Mouse (Mus musculus) heart, embryonic 13.5 days (tissue): ENCODE data around the gene Lyve1. TPM values are rescaled to one million over a fixed set of nuclear protein-coding genes. Genes with fewer than 3 reads are reported as not detected.

Experiments used
- ATAC-seq: fragments of 200-750 bp; cut with Nextera tagmentation; 2 replicates; pipeline ENCODE4 v1.8.0; 2017; ENCODE audit warnings: moderate TSS enrichment; ENCODE audit not compliant: insufficient number of reproducible peaks, low FRiP score, low TSS enrichment; ENCODE audit errors: extremely low read depth
- H3K27ac ChIP-seq: fragments of 300-500 bp; sonication (generic); replicated peaks from 2 replicates; pipeline ENCODE4 v1.5.1; 2015; ENCODE audit warnings: moderate library complexity, mild to moderate bottlenecking, inconsistent platforms
- H3K27me3 ChIP-seq: fragments of 300-500 bp; sonication (generic); replicated peaks from 2 replicates; pipeline ENCODE4 v1.6.1; 2015; ENCODE audit warnings: mild to moderate bottlenecking, inconsistent platforms
- H3K36me3 ChIP-seq: fragments of 300-500 bp; sonication (generic); 2 replicates; pipeline ENCODE4 v1.6.1; 2015; ENCODE audit warnings: mild to moderate bottlenecking, inconsistent platforms
- H3K4me1 ChIP-seq: fragments of 300-500 bp; sonication (generic); 2 replicates; pipeline ENCODE4 v1.6.1; 2015; ENCODE audit warnings: inconsistent platforms
- H3K4me2 ChIP-seq: fragments of 300-500 bp; sonication (generic); 2 replicates; pipeline ENCODE4 v1.6.1; 2015; ENCODE audit warnings: inconsistent platforms, mild to moderate bottlenecking, moderate library complexity
- H3K4me3 ChIP-seq: fragments of 300-500 bp; sonication (generic); 2 replicates; pipeline ENCODE4 v1.5.1; 2015; ENCODE audit warnings: moderate library complexity, mild to moderate bottlenecking, inconsistent platforms
- H3K9ac ChIP-seq: fragments of 300-500 bp; sonication (generic); 2 replicates; pipeline ENCODE4 v1.6.1; 2015; ENCODE audit warnings: inconsistent platforms, mild to moderate bottlenecking, moderate library complexity
- H3K9me3 ChIP-seq: fragments of 300-500 bp; sonication (generic); 2 replicates; pipeline ENCODE4 v1.6.1; 2016; ENCODE audit warnings: inconsistent platforms
- WGBS: fragments of 180-500 bp; shearing (Covaris S2); methylation state at CpG from one replicate; pipeline ENCODE4 v1.1.7; 2015; ENCODE audit warnings: mixed read lengths; 5-methylcytosine and 5-hydroxymethylcytosine counted together
- polyA plus RNA-seq: library from polyadenylated mRNA; unstranded; fragments of >200 nt; fragmentation: Nextera tagmentation; extraction: Ambion mirVana; gene quantifications from 2 replicates; pipeline ENCODE4 v1.2.1, GENCODE M21; 2015

Gene Lyve1
- polyA plus RNA-seq, 1 experiment from 2014 or later, result 6.2 TPM

- 75% methylated on average over 4 of the region's 4 CpGs for WGBS
- H3K27ac ChIP-seq, result peak overlapping the region; percentile 63
These were observed 15.0 kb upstream of the Lyve1 start for GRCm38 (mm10) chr7:110878028-110878427.

GRCm38 (mm10) chr7:110876965-110877364 lies 13.9 kb upstream of the Lyve1 start:
- Histone ChIP-seq H3K4me3 (no peak overlapping the region), H3K4me1 (peaks cover 34% of the 10 kb centered on the region), H3K27ac (peak overlapping the region; percentile 63), H3K27me3 (no peaks in the 10 kb centered on the region), H3K4me2 (no peak overlapping the region), H3K36me3 (peaks cover 19% of the 10 kb centered on the region; the same call in 1 of the 2 replicates), H3K9ac (no peak overlapping the region), H3K9me3 (no peaks in the 10 kb centered on the region)
- no peak for ATAC-seq
- WGBS, result 50% methylated on average over 4 of the region's 4 CpGs

More at GRCm38 (mm10) chr7:110878028-110878427, 15.0 kb upstream of the Lyve1 start:
- no peak for ATAC-seq
- Histone ChIP-seq H3K4me3 (no peak overlapping the region), H3K9me3 (no peaks in the 10 kb centered on the region), H3K36me3 (peaks cover 24% of the 10 kb centered on the region), H3K4me1 (peaks cover 34% of the 10 kb centered on the region), H3K27me3 (no peaks in the 10 kb centered on the region), H3K4me2 (no peak overlapping the region), H3K9ac (no peak overlapping the region)

GRCm38 (mm10) chr7:110868807-110869206 lies 5.8 kb upstream of the Lyve1 start:
- WGBS, result 75% methylated on average over 5 of the region's 5 CpGs

GRCm38 (mm10) chr7:110867116-110867515 lies 4.1 kb upstream of the Lyve1 start:
- WGBS, result 77% methylated on average over 6 of the region's 6 CpGs
- H3K4me2 ChIP-seq, result no peak overlapping the region
- no peak overlapping the region for H3K9ac ChIP-seq
- ATAC-seq, result no peak
- H3K27me3 ChIP-seq, result no peaks in the 10 kb centered on the region
- H3K4me1 ChIP-seq, result peaks cover 10% of the 10 kb centered on the region
- H3K36me3 ChIP-seq, result no peaks in the 10 kb centered on the region
- H3K9me3 ChIP-seq, result no peaks in the 10 kb centered on the region
- no peak overlapping the region for H3K27ac ChIP-seq
- no peak overlapping the region for H3K4me3 ChIP-seq

More at GRCm38 (mm10) chr7:110868807-110869206, 5.8 kb upstream of the Lyve1 start:
- no peak for ATAC-seq
- H3K4me1 ChIP-seq, result peaks cover 10% of the 10 kb centered on the region
- no peaks in the 10 kb centered on the region for H3K27me3 ChIP-seq
- H3K36me3 ChIP-seq, result no peaks in the 10 kb centered on the region
- H3K4me3 ChIP-seq, result no peak overlapping the region
- no peak overlapping the region for H3K9ac ChIP-seq
- no peak overlapping the region for H3K27ac ChIP-seq
- H3K4me2 ChIP-seq, result no peak overlapping the region
- no peaks in the 10 kb centered on the region for H3K9me3 ChIP-seq

DNA sequence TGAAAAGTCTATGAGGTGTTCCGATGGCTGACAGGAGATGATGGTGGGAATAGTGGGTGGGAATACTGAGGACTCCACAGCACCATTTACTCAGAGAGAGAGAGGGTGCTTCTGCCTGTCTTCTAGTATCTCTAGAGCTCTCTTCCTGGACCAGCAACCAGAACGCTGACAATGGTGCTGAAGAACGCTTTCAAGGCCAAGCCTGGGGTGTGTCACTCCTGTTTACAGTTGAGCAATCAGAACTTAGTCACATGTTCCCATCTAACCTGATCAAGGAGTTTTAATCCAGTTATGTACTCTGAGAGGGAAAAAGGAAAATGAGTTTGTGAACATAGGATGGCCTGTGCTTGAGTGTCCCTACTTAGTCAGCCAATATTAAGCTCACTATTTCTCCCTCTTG lies 3.0 kb upstream of the Lyve1 start:
- no peaks in the 10 kb centered on the region for H3K9me3 ChIP-seq
- H3K9ac ChIP-seq, result no peak overlapping the region
- peaks cover 10% of the 10 kb centered on the region for H3K4me1 ChIP-seq
- no peak overlapping the region for H3K27ac ChIP-seq
- H3K4me2 ChIP-seq, result no peak overlapping the region
- WGBS, result 74% methylated on average over 3 of the region's 3 CpGs
- no peak for ATAC-seq
- H3K4me3 ChIP-seq, result no peak overlapping the region
- H3K36me3 ChIP-seq, result no peaks in the 10 kb centered on the region
- H3K27me3 ChIP-seq, result no peaks in the 10 kb centered on the region

GRCm38 (mm10) chr7:110865570-110865969 lies 2.5 kb upstream of the Lyve1 start:
- ATAC-seq, result no peak

DNA sequence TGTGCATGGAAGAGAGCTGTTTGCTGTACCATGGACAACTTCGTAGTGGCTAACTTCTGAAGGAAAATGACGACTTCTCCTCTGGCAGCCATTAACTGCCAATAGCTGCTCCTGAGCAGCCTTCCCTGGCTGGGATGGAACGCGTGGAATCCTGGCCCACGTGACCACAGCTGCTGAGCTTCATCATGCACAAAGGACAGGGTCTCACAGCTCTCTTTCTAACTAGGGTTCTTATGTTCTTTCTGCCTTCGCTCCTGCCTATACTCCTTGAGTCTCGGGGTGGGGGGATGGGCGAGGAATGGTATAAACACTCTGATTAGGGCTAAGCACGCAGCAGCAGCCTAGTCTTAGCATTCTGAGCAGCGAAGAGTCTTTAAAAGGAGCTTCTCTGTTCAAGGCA lies 2.0 kb upstream of the Lyve1 start:
- Histone ChIP-seq H3K4me3 (no peak overlapping the region), H3K9ac (no peak overlapping the region), H3K4me1 (peaks cover 15% of the 10 kb centered on the region), H3K27me3 (no peaks in the 10 kb centered on the region), H3K36me3 (no peaks in the 10 kb centered on the region), H3K27ac (no peak overlapping the region), H3K9me3 (no peaks in the 10 kb centered on the region), H3K4me2 (peak overlapping the region; percentile 29)
- WGBS, result 24% methylated on average over 10 of the region's 10 CpGs
- no peak for ATAC-seq

More at GRCm38 (mm10) chr7:110865570-110865969, 2.5 kb upstream of the Lyve1 start:
- no peaks in the 10 kb centered on the region for H3K36me3 ChIP-seq
- no peak overlapping the region for H3K9ac ChIP-seq
- no peaks in the 10 kb centered on the region for H3K9me3 ChIP-seq
- H3K27me3 ChIP-seq, result no peaks in the 10 kb centered on the region
- H3K4me3 ChIP-seq, result no peak overlapping the region
- H3K4me1 ChIP-seq, result peaks cover 10% of the 10 kb centered on the region
- no peak overlapping the region for H3K4me2 ChIP-seq
- WGBS, result 64% methylated on average over 6 of the region's 6 CpGs
- H3K27ac ChIP-seq, result no peak overlapping the region

GRCm38 (mm10) chr7:110860129-110860528 lies 2.9 kb downstream of the Lyve1 start:
- ATAC-seq, result no peak
- 0 out of 2 replicates have a peak overlapping the region, but pooled peaks have one; percentile 7 for H3K4me2 ChIP-seq

GRCm38 (mm10) chr7:110855604-110856003 lies 7.4 kb downstream of the Lyve1 start:
- no peaks in the 10 kb centered on the region for H3K27me3 ChIP-seq
- H3K4me1 ChIP-seq, result peaks cover 30% of the 10 kb centered on the region
- no peak overlapping the region for H3K9ac ChIP-seq
- no peaks in the 10 kb centered on the region for H3K9me3 ChIP-seq
- H3K4me2 ChIP-seq, result no peak overlapping the region
- no peak overlapping the region for H3K27ac ChIP-seq
- ATAC-seq, result no peak
- 61% methylated on average over 1 of the region's 1 CpGs for WGBS
- no peaks in the 10 kb centered on the region for H3K36me3 ChIP-seq
- no peak overlapping the region for H3K4me3 ChIP-seq

More at GRCm38 (mm10) chr7:110860129-110860528, 2.9 kb downstream of the Lyve1 start:
- Histone ChIP-seq H3K27me3 (no peaks in the 10 kb centered on the region), H3K4me3 (no peak overlapping the region), H3K36me3 (no peaks in the 10 kb centered on the region), H3K9me3 (no peaks in the 10 kb centered on the region), H3K9ac (no peak overlapping the region), H3K27ac (peak overlapping the region; percentile 57), H3K4me1 (peaks cover 17% of the 10 kb centered on the region)
- 18% methylated on average over 5 of the region's 5 CpGs for WGBS

- no peaks in the 10 kb centered on the region for H3K9me3 ChIP-seq
- no peak overlapping the region for H3K27ac ChIP-seq
- H3K4me1 ChIP-seq, result peaks cover 25% of the 10 kb centered on the region
- H3K4me3 ChIP-seq, result no peak overlapping the region
- WGBS, result 72% methylated on average over 8 of the region's 8 CpGs
- no peak for ATAC-seq
- no peaks in the 10 kb centered on the region for H3K36me3 ChIP-seq
- H3K9ac ChIP-seq, result no peak overlapping the region
- H3K4me2 ChIP-seq, result no peak overlapping the region
- no peaks in the 10 kb centered on the region for H3K27me3 ChIP-seq
These were observed 8.0 kb downstream of the Lyve1 start for GRCm38 (mm10) chr7:110854927-110855546.

DNA sequence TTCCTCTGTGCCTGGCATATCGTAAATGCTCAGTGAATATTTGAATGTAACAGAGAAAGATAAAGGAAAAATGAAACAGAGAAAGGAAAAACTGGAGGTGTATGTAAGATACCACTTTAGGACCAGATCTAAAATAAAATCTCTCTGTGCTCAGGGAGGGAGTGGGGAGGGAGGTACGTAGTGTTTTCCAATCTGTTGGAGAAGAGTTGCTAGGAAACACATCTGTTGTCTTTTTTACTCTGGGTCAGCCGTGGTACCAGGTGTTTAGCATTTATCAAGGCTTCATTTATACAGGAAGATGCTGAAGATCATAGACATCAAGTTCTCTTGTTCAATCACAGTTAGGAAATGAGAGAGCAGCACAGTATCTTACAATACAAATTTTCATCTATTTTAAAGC lies 8.5 kb downstream of the Lyve1 start:
- H3K4me3 ChIP-seq, result no peak overlapping the region
- H3K9me3 ChIP-seq, result no peaks in the 10 kb centered on the region
- H3K4me1 ChIP-seq, result peaks cover 22% of the 10 kb centered on the region
- no peaks in the 10 kb centered on the region for H3K36me3 ChIP-seq
- H3K27me3 ChIP-seq, result no peaks in the 10 kb centered on the region
- H3K9ac ChIP-seq, result no peak overlapping the region
- 66% methylated on average over 3 of the region's 3 CpGs for WGBS
- no peak overlapping the region for H3K27ac ChIP-seq
- ATAC-seq, result no peak
- no peak overlapping the region for H3K4me2 ChIP-seq

DNA sequence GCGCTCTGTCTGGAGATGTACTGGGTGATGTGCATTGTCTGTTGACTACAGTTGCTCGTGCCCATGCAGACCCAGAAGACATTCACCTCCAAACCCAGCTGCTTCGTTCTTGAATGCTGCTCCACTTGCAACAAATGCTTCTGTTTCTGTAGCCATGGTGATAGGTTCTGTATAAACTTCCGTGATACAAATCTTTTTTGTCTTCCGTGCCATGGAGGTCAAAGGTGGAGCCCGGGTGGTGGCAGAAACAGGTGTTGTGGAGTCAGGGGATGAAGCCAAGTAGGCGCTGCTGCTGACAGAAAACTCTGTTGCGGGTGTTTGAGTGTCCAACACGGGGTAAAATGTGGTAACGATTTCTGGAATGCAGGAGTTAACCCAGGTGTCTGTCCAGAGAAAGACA lies 9.4 kb downstream of the Lyve1 start:
- H3K27ac ChIP-seq, result no peak overlapping the region
- H3K4me2 ChIP-seq, result no peak overlapping the region
- H3K27me3 ChIP-seq, result no peaks in the 10 kb centered on the region
- peaks cover 22% of the 10 kb centered on the region for H3K4me1 ChIP-seq
- no peaks in the 10 kb centered on the region for H3K36me3 ChIP-seq
- ATAC-seq, result no peak
- WGBS, result 61% methylated on average over 10 of the region's 10 CpGs
- no peaks in the 10 kb centered on the region for H3K9me3 ChIP-seq
- H3K4me3 ChIP-seq, result no peak overlapping the region
- no peak overlapping the region for H3K9ac ChIP-seq
